Mouse (Mus musculus): Measurements from ENCODE around the gene Dusp2. TPM values are rescaled to one million over a fixed set of nuclear protein-coding genes. Genes with fewer than 3 reads are reported as not detected.

Dusp2 gene
- polyA plus RNA-seq, 1 experiment from 2014 or later, result 3.2 TPM

- Histone ChIP-seq H3K9ac (replicated peaks; ENCODE audit: low read depth, low read length) (no peak overlapping the region), H3K4me1 (ENCODE audit: control insufficient read depth, insufficient read depth, low read length) (no peaks in the 10 kb centered on the region), H3K27me3 (ENCODE audit: control insufficient read depth, insufficient read depth, low read length) (peaks cover 6% of the 10 kb centered on the region; the same call in 1 of the 2 replicates), H3K4me2 (replicated peaks; ENCODE audit: low read depth, low read length) (no peak overlapping the region), H3K36me3 (ENCODE audit: control insufficient read depth, insufficient read depth, low read length) (no peaks in the 10 kb centered on the region), H3K9me3 (ENCODE audit: control insufficient read depth, low read depth, low read length) (no peaks in the 10 kb centered on the region), H3K27ac (ENCODE audit: low read length) (no peak overlapping the region), H3K4me3 (ENCODE audit: low read depth, low read length) (no peak overlapping the region)
- 80% methylated on average over 14 of the region's 14 CpGs for WGBS
- no peak for ATAC-seq (ENCODE audit: insufficient number of reproducible peaks, insufficient read depth, low FRiP score, low read depth)
These were observed 3.0 kb upstream of the Dusp2 start for GRCm38 (mm10) chr2:127332807-127333570.

DNA sequence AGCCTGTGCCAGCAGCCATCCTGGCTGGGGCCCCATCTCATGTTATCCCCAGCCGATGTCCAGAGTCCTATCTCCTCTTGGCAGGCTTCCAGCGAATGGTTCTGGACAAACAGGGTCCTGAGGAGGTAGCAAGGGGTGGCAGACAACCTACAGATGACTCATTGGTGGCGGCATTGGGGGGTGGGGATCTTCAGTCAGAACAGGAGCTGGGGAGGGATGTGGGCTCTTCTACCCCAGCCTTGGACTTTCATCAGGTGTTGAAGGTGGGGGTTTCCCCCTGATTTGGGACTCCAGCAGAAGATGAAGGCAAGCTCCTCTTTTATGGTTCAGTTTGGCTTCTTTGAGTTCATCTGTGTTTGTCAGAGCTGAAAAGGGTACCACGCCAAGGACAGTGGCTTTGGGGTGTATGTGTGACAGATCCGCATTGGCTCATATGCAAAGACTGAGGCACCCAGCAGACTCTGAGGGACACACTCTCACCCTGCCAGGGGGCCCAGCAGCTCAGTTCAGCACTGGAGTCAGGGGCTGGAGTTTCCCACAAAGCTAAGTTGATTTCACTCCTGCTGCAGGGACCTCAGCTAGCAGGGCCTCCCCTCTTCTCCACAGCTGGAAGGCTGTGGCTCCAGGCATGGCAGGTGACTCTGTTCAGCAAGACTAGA is 1.9 kb upstream of the Dusp2 start:
- no peak overlapping the region for H3K4me2 ChIP-seq (replicated peaks; ENCODE audit: low read depth, low read length)
- no peaks in the 10 kb centered on the region for H3K36me3 ChIP-seq (ENCODE audit: control insufficient read depth, insufficient read depth, low read length)
- WGBS, result 58% methylated on average over 5 of the region's 5 CpGs
- no peak overlapping the region for H3K9ac ChIP-seq (replicated peaks; ENCODE audit: low read depth, low read length)
- H3K9me3 ChIP-seq (ENCODE audit: control insufficient read depth, low read depth, low read length), result no peaks in the 10 kb centered on the region
- no peak overlapping the region for H3K4me3 ChIP-seq (ENCODE audit: low read depth, low read length)
- H3K27me3 ChIP-seq (ENCODE audit: control insufficient read depth, insufficient read depth, low read length), result peaks cover 6% of the 10 kb centered on the region; the same call in 1 of the 2 replicates
- no peak for ATAC-seq (ENCODE audit: insufficient number of reproducible peaks, insufficient read depth, low FRiP score, low read depth)
- H3K4me1 ChIP-seq (ENCODE audit: control insufficient read depth, insufficient read depth, low read length), result no peaks in the 10 kb centered on the region
- H3K27ac ChIP-seq (ENCODE audit: low read length), result no peak overlapping the region

GRCm38 (mm10) chr2:127335078-127335541 is 849 bp upstream of the Dusp2 start:
- 52% methylated on average over 11 of the region's 11 CpGs for WGBS
- H3K27ac ChIP-seq (ENCODE audit: low read length), result no peak overlapping the region
- no peak overlapping the region for H3K4me3 ChIP-seq (ENCODE audit: low read depth, low read length)

DNA sequence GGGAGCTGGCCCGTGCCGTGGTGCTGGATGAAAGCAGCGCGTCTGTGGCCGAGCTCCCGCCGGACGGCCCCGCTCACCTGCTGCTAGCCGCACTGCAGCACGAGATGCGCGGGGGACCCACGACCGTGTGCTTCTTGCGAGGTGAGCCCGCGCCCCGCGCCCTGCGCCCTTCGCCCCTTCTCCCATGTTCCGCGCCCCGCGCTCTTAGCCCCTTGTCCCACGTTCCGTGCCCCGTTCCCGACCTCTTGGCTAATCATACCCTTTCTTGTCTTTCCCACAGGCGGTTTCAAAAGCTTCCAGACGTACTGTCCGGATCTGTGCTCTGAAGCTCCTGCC is 506 bp downstream of the Dusp2 start:
- H3K9ac ChIP-seq (replicated peaks; ENCODE audit: low read depth, low read length), result no peak overlapping the region; the same call in 1 of the 2 replicates
- H3K27ac ChIP-seq (ENCODE audit: low read length), result no peak overlapping the region
- WGBS, result 3% methylated on average over 28 of the region's 33 CpGs
- no peaks in the 10 kb centered on the region for H3K36me3 ChIP-seq (ENCODE audit: control insufficient read depth, insufficient read depth, low read length)
- peak overlapping the region; percentile 37 for H3K4me3 ChIP-seq (ENCODE audit: low read depth, low read length)
- H3K4me2 ChIP-seq (replicated peaks; ENCODE audit: low read depth, low read length), result peak overlapping the region; percentile 81
- H3K9me3 ChIP-seq (ENCODE audit: control insufficient read depth, low read depth, low read length), result no peaks in the 10 kb centered on the region
- peaks cover 6% of the 10 kb centered on the region; the same call in 1 of the 2 replicates for H3K27me3 ChIP-seq (ENCODE audit: control insufficient read depth, insufficient read depth, low read length)
- ATAC-seq (ENCODE audit: insufficient number of reproducible peaks, insufficient read depth, low FRiP score, low read depth), result no peak; the same call in 1 of the 2 replicates
- H3K4me1 ChIP-seq (ENCODE audit: control insufficient read depth, insufficient read depth, low read length), result no peaks in the 10 kb centered on the region

More at GRCm38 (mm10) chr2:127335078-127335541, 849 bp upstream of the Dusp2 start:
- no peaks in the 10 kb centered on the region for H3K4me1 ChIP-seq (ENCODE audit: control insufficient read depth, insufficient read depth, low read length)
- peaks cover 6% of the 10 kb centered on the region; the same call in 1 of the 2 replicates for H3K27me3 ChIP-seq (ENCODE audit: control insufficient read depth, insufficient read depth, low read length)
- no peak overlapping the region for H3K9ac ChIP-seq (replicated peaks; ENCODE audit: low read depth, low read length)
- no peak overlapping the region for H3K4me2 ChIP-seq (replicated peaks; ENCODE audit: low read depth, low read length)
- no peaks in the 10 kb centered on the region for H3K36me3 ChIP-seq (ENCODE audit: control insufficient read depth, insufficient read depth, low read length)
- H3K9me3 ChIP-seq (ENCODE audit: control insufficient read depth, low read depth, low read length), result no peaks in the 10 kb centered on the region
- ATAC-seq (ENCODE audit: insufficient number of reproducible peaks, insufficient read depth, low FRiP score, low read depth), result no peak

GRCm38 (mm10) chr2:127336885-127337284 is 926 bp downstream of the Dusp2 start:
- 46% methylated on average over 5 of the region's 5 CpGs for WGBS
- peak overlapping the region; percentile 81 for H3K4me2 ChIP-seq (replicated peaks; ENCODE audit: low read depth, low read length)
- no peak for ATAC-seq (ENCODE audit: insufficient number of reproducible peaks, insufficient read depth, low FRiP score, low read depth)

GRCm38 (mm10) chr2:127337531-127337930 is 1.6 kb downstream of the Dusp2 start:
- WGBS, result 63% methylated on average over 11 of the region's 11 CpGs
- no peak overlapping the region for H3K27ac ChIP-seq (ENCODE audit: low read length)
- H3K9me3 ChIP-seq (ENCODE audit: control insufficient read depth, low read depth, low read length), result no peaks in the 10 kb centered on the region
- H3K4me2 ChIP-seq (replicated peaks; ENCODE audit: low read depth, low read length), result peak overlapping the region; percentile 81; the same call in 1 of the 2 replicates
- no peaks in the 10 kb centered on the region for H3K4me1 ChIP-seq (ENCODE audit: control insufficient read depth, insufficient read depth, low read length)
- H3K4me3 ChIP-seq (ENCODE audit: low read depth, low read length), result no peak overlapping the region
- H3K9ac ChIP-seq (replicated peaks; ENCODE audit: low read depth, low read length), result no peak overlapping the region
- ATAC-seq (ENCODE audit: insufficient number of reproducible peaks, insufficient read depth, low FRiP score, low read depth), result no peak
- no peaks in the 10 kb centered on the region for H3K36me3 ChIP-seq (ENCODE audit: control insufficient read depth, insufficient read depth, low read length)
- peaks cover 6% of the 10 kb centered on the region; the same call in 1 of the 2 replicates for H3K27me3 ChIP-seq (ENCODE audit: control insufficient read depth, insufficient read depth, low read length)

More at GRCm38 (mm10) chr2:127336885-127337284, 926 bp downstream of the Dusp2 start:
- Histone ChIP-seq H3K36me3 (ENCODE audit: control insufficient read depth, insufficient read depth, low read length) (no peaks in the 10 kb centered on the region), H3K27me3 (ENCODE audit: control insufficient read depth, insufficient read depth, low read length) (peaks cover 6% of the 10 kb centered on the region; the same call in 1 of the 2 replicates), H3K4me1 (ENCODE audit: control insufficient read depth, insufficient read depth, low read length) (no peaks in the 10 kb centered on the region), H3K4me3 (ENCODE audit: low read depth, low read length) (peak overlapping the region; percentile 37), H3K27ac (ENCODE audit: low read length) (no peak overlapping the region), H3K9me3 (ENCODE audit: control insufficient read depth, low read depth, low read length) (no peaks in the 10 kb centered on the region), H3K9ac (replicated peaks; ENCODE audit: low read depth, low read length) (no peak overlapping the region)

GRCm38 (mm10) chr2:127338012-127338411 is 2.1 kb downstream of the Dusp2 start:
- H3K36me3 ChIP-seq (ENCODE audit: control insufficient read depth, insufficient read depth, low read length), result no peaks in the 10 kb centered on the region
- no peak overlapping the region for H3K27ac ChIP-seq (ENCODE audit: low read length)
- WGBS, result 59% methylated on average over 7 of the region's 7 CpGs
- peaks cover 6% of the 10 kb centered on the region; the same call in 1 of the 2 replicates for H3K27me3 ChIP-seq (ENCODE audit: control insufficient read depth, insufficient read depth, low read length)
- no peak overlapping the region for H3K4me2 ChIP-seq (replicated peaks; ENCODE audit: low read depth, low read length)
- H3K4me1 ChIP-seq (ENCODE audit: control insufficient read depth, insufficient read depth, low read length), result no peaks in the 10 kb centered on the region
- H3K9me3 ChIP-seq (ENCODE audit: control insufficient read depth, low read depth, low read length), result no peaks in the 10 kb centered on the region
- H3K4me3 ChIP-seq (ENCODE audit: low read depth, low read length), result no peak overlapping the region
- no peak overlapping the region for H3K9ac ChIP-seq (replicated peaks; ENCODE audit: low read depth, low read length)
- no peak for ATAC-seq (ENCODE audit: insufficient number of reproducible peaks, insufficient read depth, low FRiP score, low read depth)

GRCm38 (mm10) chr2:127338416-127338815 is 2.5 kb downstream of the Dusp2 start, which contains the start of gene Astl:
Gene Astl, plus strand, starts transcription at chr2:127338639.
- 73% methylated on average over 4 of the region's 4 CpGs for WGBS

More at GRCm38 (mm10) chr2:127338416-127338815, 2.5 kb downstream of the Dusp2 start, which contains the start of gene Astl:
- Histone ChIP-seq H3K9me3 (ENCODE audit: control insufficient read depth, low read depth, low read length) (no peaks in the 10 kb centered on the region), H3K36me3 (ENCODE audit: control insufficient read depth, insufficient read depth, low read length) (no peaks in the 10 kb centered on the region), H3K4me1 (ENCODE audit: control insufficient read depth, insufficient read depth, low read length) (no peaks in the 10 kb centered on the region), H3K4me3 (ENCODE audit: low read depth, low read length) (no peak within 1 kb of the TSS), H3K27me3 (ENCODE audit: control insufficient read depth, insufficient read depth, low read length) (peaks cover 6% of the 10 kb centered on the region; the same call in 1 of the 2 replicates), H3K27ac (ENCODE audit: low read length) (no peak within 1 kb of the TSS), H3K9ac (replicated peaks; ENCODE audit: low read depth, low read length) (no peak within 1 kb of the TSS), H3K4me2 (replicated peaks; ENCODE audit: low read depth, low read length) (peak within 1 kb of the TSS; percentile 81; the same call in 1 of the 2 replicates)
- ATAC-seq (ENCODE audit: insufficient number of reproducible peaks, insufficient read depth, low FRiP score, low read depth), result no peak

All from stomach, embryonic 14.5 days (tissue).